Mouse (Mus musculus) left cerebral cortex, postnatal 4 days (tissue): ENCODE measurements around the gene Zp1. TPM values are rescaled to one million over a fixed set of nuclear protein-coding genes. Genes with fewer than 3 reads are reported as not detected.

Experiments used
- DNase-seq: peaks from one replicate; pipeline ENCODE4 v3.0.0-alpha.2; 2022
- intact Hi-C: fragments of 180-260 bp; cut with DNase I; formaldehyde crosslinking; loops from one replicate; pipeline ENCODE4 v1.15.1; 2025
- total RNA-seq, 2 experiments: library from RNA; stranded (reverse); gene quantifications; 2 replicates each; pipeline ENCODE4 v1.2.3; 2021

Gene Zp1
- total RNA-seq, 2 experiments from 2014 or later, result 0.32 TPM; not detected in 1

- intact Hi-C loops, result loop anchor here (5.0 kb wide), 1 partner anchor 169 kb away; no protein-coding TSS in a partner anchor
These were observed 39.4 kb downstream of the Zp1 start for GRCm38 (mm10) chr19:10880975-10881425.

GRCm38 (mm10) chr19:10880085-10880974, 40.1 kb downstream of the Zp1 start:
- intact Hi-C loops, result loop anchor here (5.0 kb wide), 1 partner anchor 168 kb away; no protein-coding TSS in a partner anchor
- DNase-seq, result no peak

More at GRCm38 (mm10) chr19:10880975-10881425, 39.4 kb downstream of the Zp1 start:
- peak; percentile 34 for DNase-seq

GRCm38 (mm10) chr19:10878201-10878837, 42.1 kb downstream of the Zp1 start:
- DNase-seq, result no peak
- intact Hi-C loops, result no loop called here

- intact Hi-C loops, result no loop called here
- DNase-seq, result no peak
These were observed 49.0 kb downstream of the Zp1 start for GRCm38 (mm10) chr19:10871328-10871961.

GRCm38 (mm10) chr19:10870676-10871075, 49.8 kb downstream of the Zp1 start:
- no peak for DNase-seq
- intact Hi-C loops, result no loop called here

- intact Hi-C loops, result loop anchor here (5.0 kb wide), 1 partner anchor 158 kb away; no protein-coding TSS in a partner anchor
- no peak for DNase-seq
These were observed 50.4 kb downstream of the Zp1 start, which contains the start of gene Tmem132a for GRCm38 (mm10) chr19:10869886-10870527. TSS of gene Tmem132a (minus strand) at chr19:10869940.

- DNase-seq, result peak; percentile 89
- intact Hi-C loops, result loop anchor here (5.0 kb wide), 1 partner anchor 157 kb away; no protein-coding TSS in a partner anchor
These were observed 51.1 kb downstream of the Zp1 start for GRCm38 (mm10) chr19:10869241-10869885.

- intact Hi-C loops, result loop anchor here (5.0 kb wide), 1 partner anchor 156 kb away; no protein-coding TSS in a partner anchor
- DNase-seq, result no peak
These were observed 51.8 kb downstream of the Zp1 start for GRCm38 (mm10) chr19:10868623-10869141.

- no peak for DNase-seq
- intact Hi-C loops, result loop anchor here (5.0 kb wide), 1 partner anchor 156 kb away; no protein-coding TSS in a partner anchor
These were observed 52.3 kb downstream of the Zp1 start for GRCm38 (mm10) chr19:10867946-10868622.

- intact Hi-C loops, result loop anchor here (5.0 kb wide), 1 partner anchor 154 kb away; no protein-coding TSS in a partner anchor
These were observed 54.1 kb downstream of the Zp1 start for GRCm38 (mm10) chr19:10866351-10866750.

More at GRCm38 (mm10) chr19:10866351-10866750, 54.1 kb downstream of the Zp1 start:
- no peak for DNase-seq

Other genes starting within 250 kb of the Zp1 start
- gene Pga5, start 242.6 kb downstream of the Zp1 start, total RNA-seq, result not detected
- 10 to 100 TPM; 24.1 to 24.9 TPM for gene Vps37c, start 231.9 kb downstream of the Zp1 start, total RNA-seq
- not detected for gene Cd5, start 181.6 kb downstream of the Zp1 start, total RNA-seq
- gene Cd6, start 90.6 kb downstream of the Zp1 start, total RNA-seq, result not detected
- 1 to 10 TPM in 1 of 2 experiments, under 1 TPM in 1; 0.82 to 1.2 TPM for gene Slc15a3, start 80.9 kb downstream of the Zp1 start, total RNA-seq
- gene Tmem132a, start 50.7 kb downstream of the Zp1 start, total RNA-seq, result 100 to 1,000 TPM; 214 to 236 TPM
- 10 to 100 TPM; 36.6 to 39.2 TPM for gene Tmem109, start 38.6 kb downstream of the Zp1 start, total RNA-seq
- 100 to 1,000 TPM; 195 to 222 TPM for gene Prpf19, start 25.4 kb downstream of the Zp1 start, total RNA-seq
- under 1 TPM; 0.28 to 0.38 TPM for gene Ptgdr2, start 16.5 kb upstream of the Zp1 start, total RNA-seq
- gene Ccdc86, start 28.6 kb upstream of the Zp1 start, total RNA-seq, result 10 to 100 TPM; 10.0 to 11.4 TPM
- gene Ms4a10, start 54.0 kb upstream of the Zp1 start, total RNA-seq, result not detected
- under 1 TPM in 1 of 2 experiments, not detected in 1; 0.22 TPM for gene Ms4a15, start 72.6 kb upstream of the Zp1 start, total RNA-seq
- not detected for gene Ms4a18, start 97.4 kb upstream of the Zp1 start, total RNA-seq
- gene Ms4a8a, start 160.5 kb upstream of the Zp1 start, total RNA-seq, result not detected
- not detected for gene 1700017D01Rik, start 210.2 kb upstream of the Zp1 start, total RNA-seq
- gene 1700025F22Rik, start 244.7 kb upstream of the Zp1 start, total RNA-seq, result not detected